Mouse (Mus musculus) bone marrow macrophage, adult 2 months (primary cell): ENCODE data around the gene Olfm2. TPM values are rescaled to one million over a fixed set of nuclear protein-coding genes. Genes with fewer than 3 reads are reported as not detected.

ENCODE experiments used
- H3K27ac ChIP-seq: 2 replicates; pipeline ENCODE4 v1.5.1; 2012; ENCODE audit warnings: low read depth, low read length; ENCODE audit not compliant: insufficient read depth
- H3K4me1 ChIP-seq: 2 replicates; pipeline ENCODE4 v1.6.1; 2012; ENCODE audit warnings: low read length; ENCODE audit not compliant: control insufficient read depth, insufficient read depth
- H3K4me3 ChIP-seq: 2 replicates; pipeline ENCODE4 v1.5.1; 2012; ENCODE audit warnings: mild to moderate bottlenecking, low read length, moderate library complexity; ENCODE audit not compliant: insufficient read depth
- CTCF ChIP-seq: IDR thresholded peaks from 2 replicates; pipeline ENCODE4 v1.5.1; 2012; ENCODE audit warnings: low read depth, mild to moderate bottlenecking, low read length, moderate library complexity
- POLR2A ChIP-seq: IDR thresholded peaks from 2 replicates; pipeline ENCODE4 v1.6.1; 2012; ENCODE audit warnings: mild to moderate bottlenecking, low read depth, low read length, borderline replicate concordance
- polyA plus RNA-seq: library from polyadenylated mRNA; stranded (reverse); fragments of >200 nt; gene quantifications from 2 replicates; pipeline ENCODE4 v1.2.4, GENCODE M21; 2012; ENCODE audit not compliant: missing spikeins, insufficient read depth, insufficient read length

Gene Olfm2
- polyA plus RNA-seq, 1 experiment: not detected

- H3K27ac ChIP-seq: no peak overlapping the region
- no peaks in the 10 kb centered on the region for H3K4me1 ChIP-seq
- H3K4me3 ChIP-seq: no peak overlapping the region
- TF ChIP-seq POLR2A (no peak), CTCF (no peak)
Observed at GRCm38 (mm10) chr9:20663956-20664355, 82.2 kb downstream of the Olfm2 start.

GRCm38 (mm10) chr9:20662874-20663273, 83.3 kb downstream of the Olfm2 start:
- no peak overlapping the region for H3K4me3 ChIP-seq
- H3K4me1 ChIP-seq: no peaks in the 10 kb centered on the region
- no peak overlapping the region for H3K27ac ChIP-seq
- TF ChIP-seq POLR2A: no peak
- no peak for TF ChIP-seq CTCF

DNA sequence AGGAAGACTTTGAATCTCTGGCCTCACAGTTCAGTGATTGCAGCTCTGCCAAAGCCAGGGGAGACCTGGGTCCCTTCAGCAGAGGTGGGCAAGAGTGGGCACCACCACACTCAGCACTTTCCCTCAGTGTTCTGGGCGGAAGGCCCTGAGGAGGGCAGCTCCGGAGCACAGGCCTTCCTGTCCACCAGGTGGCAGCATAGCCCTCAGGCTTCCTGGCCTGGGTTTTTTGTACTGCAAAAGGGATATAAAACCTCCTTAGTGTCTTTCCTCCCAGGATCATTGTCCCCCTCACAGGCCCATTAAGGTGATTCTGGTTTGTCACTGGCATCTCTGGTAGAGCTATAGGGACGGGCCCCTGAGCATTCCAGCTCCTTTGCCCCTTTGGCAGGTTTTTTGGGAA, 83.8 kb downstream of the Olfm2 start:
- no peak overlapping the region for H3K4me3 ChIP-seq
- no peak overlapping the region for H3K27ac ChIP-seq
- TF ChIP-seq CTCF (peak; percentile 57), POLR2A (no peak)
- no peaks in the 10 kb centered on the region for H3K4me1 ChIP-seq

DNA sequence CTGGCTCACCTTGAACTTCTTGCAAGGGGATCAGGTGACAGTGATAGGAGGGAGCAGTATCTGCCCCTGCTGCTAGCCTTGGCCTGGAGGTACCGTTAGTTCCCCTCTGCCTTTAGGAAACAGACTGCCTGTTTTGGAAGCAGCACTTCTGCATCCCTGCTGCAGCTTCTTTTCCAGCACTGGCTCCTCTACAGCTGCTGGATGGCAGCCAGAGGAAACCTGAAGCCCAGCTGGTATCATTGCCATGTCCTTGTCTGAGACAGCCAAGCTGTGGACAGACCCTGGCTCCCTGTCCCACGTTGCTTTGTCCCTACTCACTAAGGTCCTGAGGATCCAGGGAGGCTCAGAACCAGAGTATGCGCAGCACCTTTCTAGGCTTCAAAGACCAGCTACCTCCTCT, 88.6 kb downstream of the Olfm2 start:
- TF ChIP-seq CTCF (no peak), POLR2A (no peak)
- Histone ChIP-seq H3K27ac (no peak overlapping the region), H3K4me3 (no peak overlapping the region), H3K4me1 (peaks cover 5% of the 10 kb centered on the region; the same call in 1 of the 2 replicates)

DNA sequence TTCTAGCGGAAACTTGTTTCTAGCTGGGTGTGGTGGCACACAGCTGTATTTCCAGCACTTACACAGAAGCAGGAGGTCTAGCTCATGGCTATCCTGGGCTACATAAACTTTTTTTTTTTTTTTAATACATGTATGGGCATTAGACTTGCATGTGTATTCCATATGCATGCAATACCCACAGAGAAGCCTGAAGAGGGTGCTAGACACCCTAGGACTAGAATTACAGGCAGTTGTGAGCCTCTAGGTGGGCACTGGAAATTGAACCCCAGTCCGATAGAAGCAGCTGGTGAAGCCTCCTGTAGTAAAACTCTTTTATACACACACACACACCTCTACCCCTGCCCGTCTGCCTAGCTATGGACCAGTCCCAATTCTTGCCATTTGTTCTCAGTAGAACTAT, 92.3 kb downstream of the Olfm2 start:
- H3K4me1 ChIP-seq: peaks cover 10% of the 10 kb centered on the region; the same call in 1 of the 2 replicates
- TF ChIP-seq CTCF (no peak), POLR2A (no peak)
- no peak overlapping the region for H3K27ac ChIP-seq
- no peak overlapping the region for H3K4me3 ChIP-seq

DNA sequence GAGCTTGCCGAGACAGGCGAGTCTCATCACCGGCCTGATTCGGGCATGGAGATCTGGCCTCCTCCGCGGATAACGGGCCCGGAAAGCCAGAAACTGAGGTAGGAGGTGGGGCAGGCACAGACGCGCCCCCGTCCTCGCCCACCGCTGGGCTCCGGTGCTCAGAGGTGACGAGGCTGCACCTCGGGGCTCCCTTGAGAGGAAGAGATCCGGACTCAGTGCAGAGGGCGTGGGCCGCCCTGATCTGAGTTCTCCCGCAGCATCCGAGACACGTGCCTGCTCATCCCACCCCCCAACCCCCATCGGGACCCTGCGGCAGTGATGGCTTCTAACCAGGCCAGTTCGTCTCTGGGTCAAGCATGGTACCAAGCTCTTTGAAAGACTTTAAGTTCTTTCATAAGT, 93.9 kb downstream of the Olfm2 start:
- Histone ChIP-seq H3K4me1 (peaks cover 10% of the 10 kb centered on the region; the same call in 1 of the 2 replicates), H3K27ac (peak overlapping the region; percentile 4; the same call in 1 of the 2 replicates), H3K4me3 (peak overlapping the region; percentile 99)
- no peak for TF ChIP-seq CTCF
- TF ChIP-seq POLR2A: no peak

- H3K27ac ChIP-seq: peak within 1 kb of the TSS; percentile 4; the same call in 1 of the 2 replicates
- TF ChIP-seq POLR2A: no peak
- H3K4me3 ChIP-seq: peak within 1 kb of the TSS; percentile 99
- peaks cover 10% of the 10 kb centered on the region; the same call in 1 of the 2 replicates for H3K4me1 ChIP-seq
Observed at GRCm38 (mm10) chr9:20651602-20652259, 94.4 kb downstream of the Olfm2 start, which contains the start of gene Pin1. Pin1 (plus strand) TSS chr9:20652095.

GRCm38 (mm10) chr9:20645121-20645520, 101.0 kb downstream of the Olfm2 start:
- peaks cover 5% of the 10 kb centered on the region for H3K4me1 ChIP-seq
- TF ChIP-seq CTCF (no peak), POLR2A (no peak)
- peak overlapping the region; percentile 44 for H3K27ac ChIP-seq
- peak overlapping the region; percentile 91 for H3K4me3 ChIP-seq

DNA sequence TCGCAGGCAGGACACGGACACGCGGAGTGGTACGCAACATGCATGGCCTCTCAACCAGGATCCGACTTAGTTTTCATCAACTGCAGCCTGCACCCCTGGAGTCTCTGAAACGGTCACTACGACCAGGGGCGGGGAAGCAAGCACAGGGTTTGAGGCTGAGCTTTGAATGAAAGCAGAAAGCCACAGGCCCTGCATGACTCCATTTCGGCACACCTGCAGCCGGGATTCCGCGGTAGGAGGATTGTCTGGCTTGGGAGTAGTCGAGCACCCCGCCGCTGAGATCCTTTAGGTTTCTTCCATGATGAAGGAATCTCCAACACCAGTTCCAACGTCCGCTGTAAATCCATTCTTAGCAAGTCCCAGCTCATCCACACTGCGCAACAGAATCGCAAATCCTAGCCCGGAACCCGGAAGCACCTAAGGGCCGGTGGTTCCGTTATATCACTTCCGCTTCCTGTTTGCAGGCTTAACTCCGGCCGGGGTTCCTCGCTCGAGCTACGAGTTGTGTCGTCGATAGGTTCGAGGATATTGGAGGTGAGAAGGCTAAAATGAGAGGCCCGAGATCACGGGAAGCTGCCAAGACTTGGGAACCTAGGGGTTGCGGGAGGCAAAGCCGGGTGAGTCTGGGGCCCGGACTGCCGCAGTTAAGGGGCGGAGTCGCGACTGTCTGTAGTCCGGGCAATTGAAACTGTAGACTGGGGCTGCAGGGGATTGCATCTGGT, 101.6 kb downstream of the Olfm2 start, which contains the start of gene Fbxl12:
Gene Fbxl12 (minus strand): TSS at position 408 of the 722 bp plus-strand sequence.
- Histone ChIP-seq H3K27ac (peak within 1 kb of the TSS; percentile 53), H3K4me1 (peaks cover 5% of the 10 kb centered on the region), H3K4me3 (peak within 1 kb of the TSS; percentile 91)
- TF ChIP-seq CTCF (no peak), POLR2A (peak; percentile 15; the same call in 1 of the 2 replicates)

- Histone ChIP-seq H3K4me1 (peaks cover 5% of the 10 kb centered on the region), H3K4me3 (peak overlapping the region; percentile 91), H3K27ac (no peak overlapping the region)
- TF ChIP-seq CTCF (no peak), POLR2A (no peak)
Observed at GRCm38 (mm10) chr9:20643781-20644180, 102.4 kb downstream of the Olfm2 start.
